Mouse (Mus musculus) adrenal gland, adult 8-10 months (tissue): Measurements from ENCODE around the gene Hist1h3d. TPM values are rescaled to one million over a fixed set of nuclear protein-coding genes. Genes with fewer than 3 reads are reported as not detected.
A peak's percentile ranks its signal among the peaks of the same experiment; 100 is the strongest.
"Not testable (repeated sequence)": the region's sequence is repeated elsewhere in the genome, so short reads cannot be mapped to it uniquely, and the experiment has no call there.

ENCODE experiments used
- DNase-seq: peaks from one replicate; pipeline ENCODE4 v3.0.0; 2022
- total RNA-seq, 4 experiments: library from RNA; stranded (reverse); gene quantifications; 2 replicates each; pipeline ENCODE4 v1.2.4; 2022

Hist1h3d gene
- total RNA-seq = 1 to 10 TPM; 2.9 to 4.8 (median 3.3) TPM

DNA sequence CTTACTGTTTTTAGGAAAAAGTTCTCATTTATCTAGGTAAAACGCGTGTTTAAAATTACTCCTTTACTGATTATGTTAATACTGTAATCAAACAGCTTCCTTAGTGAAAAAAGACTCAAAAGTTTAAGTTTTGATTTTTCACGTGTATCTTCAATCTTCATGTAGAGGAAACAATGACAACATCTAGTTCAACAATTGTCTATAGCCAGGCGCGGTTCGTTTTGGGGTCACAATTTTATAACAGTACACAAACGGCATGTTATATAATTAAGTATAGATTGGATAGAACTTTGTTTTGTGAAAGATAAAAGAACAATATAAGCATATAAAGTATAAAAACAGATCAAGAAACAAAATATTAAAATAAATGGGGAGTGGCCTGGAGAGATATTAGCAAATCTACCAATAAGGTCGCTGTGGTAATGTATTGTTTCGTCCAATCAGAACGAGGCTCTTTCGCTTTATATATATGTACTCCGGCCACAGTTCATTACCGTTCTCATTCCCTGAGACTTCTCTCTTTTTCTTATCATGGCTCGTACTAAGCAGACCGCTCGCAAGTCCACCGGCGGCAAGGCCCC is at the start of gene Hist1h3d:
Gene Hist1h3d (plus strand): TSS at position 493 of the 581 bp plus-strand sequence.
- DNase-seq = no peak

DNA sequence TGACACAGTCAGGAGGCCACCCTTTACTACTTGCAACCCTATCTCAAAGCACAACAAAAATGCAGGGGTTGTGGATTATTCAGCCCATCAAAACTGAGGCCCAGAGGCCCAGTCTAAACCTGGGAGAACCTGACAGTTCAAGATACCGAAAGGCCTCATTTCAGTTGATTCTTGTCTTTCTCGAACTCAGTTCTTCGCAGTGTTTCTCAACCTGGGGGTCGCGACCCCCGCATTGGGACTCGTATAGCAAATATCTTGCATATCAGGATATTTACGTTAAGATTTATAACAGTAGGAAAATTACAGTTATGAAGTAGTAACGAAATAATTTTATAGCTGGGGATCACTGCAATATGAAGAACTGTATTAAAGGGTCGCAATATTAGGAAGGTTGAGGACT is 49.7 kb upstream of the Hist1h3d start:
- no peak for DNase-seq

DNA sequence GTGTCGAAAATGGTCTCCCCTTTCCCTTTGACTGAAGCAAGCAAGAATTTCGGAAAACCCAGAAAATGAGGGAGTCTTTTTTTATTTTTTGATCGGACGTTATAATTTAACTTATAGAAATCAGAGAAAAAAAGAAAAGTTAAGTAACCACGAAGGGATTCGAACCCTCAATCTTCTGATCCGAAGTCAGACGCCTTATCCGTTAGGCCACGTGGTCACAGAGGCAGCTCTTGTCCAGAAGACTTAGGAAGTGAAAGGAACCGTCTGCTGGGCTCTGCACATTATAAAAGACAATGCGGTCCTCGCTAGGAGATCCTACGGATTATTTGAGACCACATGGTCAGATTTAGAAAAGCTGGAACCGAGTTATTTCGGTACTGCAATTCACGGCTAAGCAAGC is 49.3 kb upstream of the Hist1h3d start:
- DNase-seq = peak; percentile 88

DNA sequence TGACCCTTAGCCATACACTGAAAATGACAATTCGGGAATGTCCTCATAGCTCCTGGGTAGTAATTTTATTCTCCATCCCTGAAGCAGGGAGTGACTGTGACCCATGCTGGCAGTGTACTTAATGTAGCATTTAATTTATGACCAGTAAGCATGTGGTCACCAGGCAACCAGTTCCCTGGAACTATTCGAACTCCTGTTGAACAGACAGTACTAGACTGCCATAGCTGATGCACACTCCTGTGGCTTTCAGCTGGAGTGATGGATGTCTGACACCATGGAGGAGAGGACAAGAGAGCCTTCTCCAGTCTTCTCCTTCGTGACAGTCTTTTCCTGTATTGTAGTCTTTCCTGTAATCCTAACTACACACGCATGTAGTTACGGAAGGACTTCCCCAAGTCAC is 46.6 kb upstream of the Hist1h3d start:
- no peak for DNase-seq

DNA sequence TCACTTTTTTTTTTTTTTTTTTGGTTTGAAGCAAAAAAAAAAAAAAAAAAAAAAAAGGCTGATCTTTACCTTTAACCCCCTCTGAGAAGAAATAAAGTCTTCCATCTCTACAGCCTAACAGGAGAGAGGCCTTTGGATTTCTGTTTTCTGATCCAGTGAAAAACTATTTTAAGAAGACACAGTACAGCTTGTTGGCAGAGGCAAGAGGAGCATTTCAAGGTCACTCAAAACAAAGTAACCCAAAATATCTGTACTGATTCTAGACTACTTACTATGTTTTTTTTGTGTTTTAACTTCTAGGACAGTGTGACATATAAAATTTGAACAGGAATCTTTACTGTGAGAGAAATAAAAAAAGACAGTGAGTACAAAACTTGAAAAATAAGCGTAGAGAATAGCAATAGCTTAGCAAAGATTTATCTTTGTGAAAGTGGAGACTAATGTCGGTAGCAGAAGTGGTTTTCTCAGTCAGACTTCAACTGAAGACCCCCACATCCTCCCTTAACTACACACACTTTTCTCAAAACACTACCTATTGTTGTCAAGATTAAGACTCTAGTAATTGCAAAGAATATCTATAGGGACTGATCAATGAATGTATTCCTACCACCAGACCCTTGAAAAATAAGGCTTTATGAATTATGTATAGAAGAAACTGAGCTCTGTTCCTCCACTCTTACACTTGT is 45.9 kb upstream of the Hist1h3d start:
- DNase-seq = no peak

DNA sequence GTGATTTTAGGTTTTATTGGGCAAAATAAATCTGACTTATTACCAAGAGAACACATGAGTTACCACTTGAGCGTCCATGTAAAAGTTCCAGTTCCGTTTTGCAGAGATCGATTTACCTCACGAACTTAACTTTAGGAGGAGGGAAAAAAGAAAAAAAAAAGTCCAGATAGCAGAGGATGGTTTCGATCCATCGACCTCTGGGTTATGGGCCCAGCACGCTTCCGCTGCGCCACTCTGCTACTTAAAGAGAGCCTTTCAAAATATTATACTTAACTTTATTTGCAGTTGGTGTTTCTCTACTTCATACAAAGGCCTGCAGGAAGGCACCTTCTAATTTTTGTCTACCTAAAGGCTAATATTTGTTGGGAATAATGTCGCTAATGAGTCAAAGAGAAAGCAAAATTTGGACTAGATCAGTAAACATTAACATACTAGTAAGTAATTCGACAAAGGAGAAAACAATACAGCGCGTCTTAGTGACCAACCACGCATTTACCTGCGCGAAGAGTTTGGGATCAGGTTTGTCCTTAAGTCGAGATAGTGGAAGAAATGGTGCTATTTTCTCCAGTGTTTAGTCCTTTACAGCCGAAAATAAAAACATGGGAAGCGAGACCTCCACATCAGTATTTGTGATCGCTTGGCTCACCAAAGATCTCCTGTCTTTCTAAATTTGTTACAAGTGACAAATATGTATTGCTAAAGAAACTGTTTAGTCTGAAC is 45.2 kb upstream of the Hist1h3d start:
- DNase-seq = peak; percentile 52

DNA sequence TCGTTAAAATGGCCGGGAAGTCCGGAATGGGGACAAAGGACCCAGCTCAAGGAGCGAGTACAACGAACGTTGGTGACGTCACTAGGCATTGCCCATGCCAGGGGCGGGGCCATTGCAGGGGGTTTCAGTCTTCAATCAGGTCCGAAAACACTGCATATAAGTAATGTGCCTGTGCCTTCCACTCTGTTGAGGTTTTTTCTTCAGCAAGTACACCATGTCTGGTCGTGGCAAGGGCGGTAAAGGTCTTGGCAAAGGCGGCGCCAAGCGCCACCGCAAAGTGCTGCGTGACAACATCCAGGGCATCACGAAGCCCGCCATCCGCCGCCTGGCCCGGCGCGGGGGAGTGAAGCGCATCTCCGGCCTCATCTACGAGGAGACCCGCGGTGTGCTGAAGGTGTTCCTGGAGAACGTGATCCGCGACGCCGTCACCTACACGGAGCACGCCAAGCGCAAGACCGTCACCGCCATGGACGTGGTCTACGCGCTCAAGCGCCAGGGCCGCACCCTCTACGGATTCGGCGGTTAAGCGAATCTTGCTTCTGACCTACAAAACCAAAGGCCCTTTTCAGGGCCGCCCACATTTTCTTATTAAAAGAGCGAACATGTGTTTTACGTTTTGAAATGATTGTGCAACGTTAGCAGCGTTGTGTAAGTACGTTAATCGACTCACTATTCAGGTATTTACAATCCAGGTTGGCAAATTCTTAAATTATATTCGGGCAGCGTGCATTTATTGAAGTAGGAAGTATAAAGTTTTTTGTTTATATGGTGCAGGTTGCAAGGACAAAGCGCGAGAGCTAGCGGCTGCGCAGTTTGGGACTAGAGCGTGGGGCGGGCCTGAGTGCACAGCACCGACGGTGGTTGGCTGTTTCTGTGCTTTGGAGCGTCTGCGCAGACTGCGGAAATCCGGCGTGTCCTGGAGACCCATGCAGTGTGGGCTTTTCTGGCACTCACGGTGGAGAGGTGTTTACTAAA is 44.4 kb upstream of the Hist1h3d start, which contains the start of gene Hist1h4h:
Gene Hist1h4h (plus strand): TSS at position 150 of the 975 bp plus-strand sequence.
- peak; percentile 97 for DNase-seq

DNA sequence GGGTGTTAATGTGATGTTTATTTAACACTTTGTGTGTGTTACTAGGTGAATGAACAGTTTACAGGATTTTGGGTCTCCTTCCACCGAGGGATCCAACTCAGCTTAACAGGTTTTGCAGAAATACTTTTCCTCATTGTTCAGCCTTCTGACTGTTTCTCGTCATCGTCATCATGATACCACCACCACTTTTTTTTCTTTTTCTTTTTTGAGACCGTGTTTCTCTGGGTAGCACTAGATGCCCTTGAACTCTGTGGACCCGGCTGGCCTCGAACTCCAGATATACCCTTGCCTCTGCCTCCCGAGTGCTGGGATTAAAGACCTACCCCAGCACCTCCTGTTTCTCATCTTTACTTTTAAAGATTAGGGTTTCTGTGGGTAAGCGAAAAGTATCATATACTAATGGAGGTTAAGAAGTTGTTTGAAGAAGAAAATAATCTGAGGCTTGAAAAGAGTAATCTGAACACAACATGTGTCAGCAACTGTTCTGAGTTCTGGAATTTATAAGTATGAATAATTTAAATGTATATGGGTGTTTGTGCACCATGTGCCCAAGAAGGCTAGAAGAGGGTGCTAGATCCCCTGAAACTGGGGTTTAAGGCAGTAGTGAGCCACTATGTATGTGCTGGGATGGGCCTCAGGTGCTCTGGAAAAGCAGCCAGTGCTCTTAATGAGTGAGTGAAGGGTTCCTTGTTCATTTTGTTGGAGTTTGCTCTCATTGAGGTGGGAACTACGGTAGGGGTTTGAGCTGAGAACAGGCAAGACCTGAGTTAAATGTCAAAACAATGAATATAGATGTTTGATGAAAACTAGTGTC is 43.1 kb upstream of the Hist1h3d start:
- no peak for DNase-seq

DNA sequence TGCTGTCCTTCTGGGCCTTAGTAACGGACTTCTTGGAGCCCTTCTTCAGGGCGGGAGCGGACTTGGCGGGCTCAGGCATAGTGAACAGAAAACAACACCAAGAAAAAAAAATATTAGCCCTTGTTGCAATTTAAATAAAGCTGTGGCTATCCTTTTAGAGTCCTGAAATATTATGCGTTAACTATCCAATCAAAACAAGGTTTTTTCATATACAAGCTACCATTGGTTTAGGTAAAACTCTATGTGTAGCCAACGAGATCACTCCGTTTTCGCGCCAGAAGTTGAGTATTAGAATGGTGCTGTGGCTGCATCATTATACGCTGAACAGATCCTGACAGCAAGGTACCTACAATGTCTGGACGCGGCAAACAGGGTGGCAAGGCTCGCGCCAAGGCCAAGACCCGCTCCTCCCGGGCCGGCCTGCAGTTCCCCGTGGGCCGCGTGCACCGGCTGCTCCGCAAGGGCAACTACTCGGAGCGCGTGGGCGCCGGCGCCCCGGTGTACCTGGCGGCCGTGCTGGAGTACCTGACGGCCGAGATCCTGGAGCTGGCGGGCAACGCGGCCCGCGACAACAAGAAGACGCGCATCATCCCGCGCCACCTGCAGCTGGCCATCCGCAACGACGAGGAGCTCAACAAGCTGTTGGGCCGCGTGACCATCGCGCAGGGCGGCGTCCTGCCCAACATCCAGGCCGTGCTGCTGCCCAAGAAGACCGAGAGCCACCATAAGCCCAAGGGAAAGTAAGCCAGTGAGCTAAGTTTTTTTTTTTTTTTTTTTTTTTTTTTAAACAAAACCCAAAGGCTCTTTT is 41.8 kb upstream of the Hist1h3d start, which contains the start of gene Hist1h2af:
Gene Hist1h2af (plus strand): TSS at position 347 of the 808 bp plus-strand sequence.
- DNase-seq = peak; percentile 59

DNA sequence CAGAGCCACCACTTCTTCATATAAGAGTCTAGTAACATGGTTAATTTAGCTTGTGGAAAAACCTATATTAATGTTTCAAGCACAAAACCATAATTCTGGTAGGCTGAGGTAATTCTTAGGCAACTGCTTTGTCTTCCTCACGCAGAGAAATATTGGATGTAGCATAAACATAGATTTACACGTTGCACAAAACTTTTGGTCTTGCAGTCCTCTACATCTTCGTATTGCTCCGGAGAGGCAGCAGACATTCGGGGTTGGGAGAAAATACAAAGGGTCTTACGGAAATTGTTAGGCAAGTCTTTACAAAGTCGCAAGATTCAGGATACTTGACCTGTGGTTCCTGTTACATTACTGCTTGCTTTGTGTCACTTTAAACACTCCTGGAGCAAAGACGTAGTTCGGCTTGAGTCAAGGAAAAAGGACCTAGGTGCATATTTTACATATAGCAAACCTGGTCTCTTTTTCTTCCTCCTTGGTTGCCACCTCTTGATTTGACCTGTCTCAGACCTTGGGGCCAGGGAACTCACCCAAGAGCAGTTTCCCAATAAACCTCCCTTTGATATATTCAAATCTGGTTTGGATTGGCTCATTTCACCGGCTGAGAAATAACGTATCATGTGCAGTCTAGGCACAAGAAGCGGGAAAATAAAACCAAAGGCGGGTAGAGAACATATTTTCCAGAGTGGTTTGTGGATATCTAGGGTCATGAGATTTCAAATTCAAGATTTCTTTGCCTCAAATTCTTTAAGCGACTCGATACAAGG is 41.0 kb upstream of the Hist1h3d start:
- no peak for DNase-seq

DNA sequence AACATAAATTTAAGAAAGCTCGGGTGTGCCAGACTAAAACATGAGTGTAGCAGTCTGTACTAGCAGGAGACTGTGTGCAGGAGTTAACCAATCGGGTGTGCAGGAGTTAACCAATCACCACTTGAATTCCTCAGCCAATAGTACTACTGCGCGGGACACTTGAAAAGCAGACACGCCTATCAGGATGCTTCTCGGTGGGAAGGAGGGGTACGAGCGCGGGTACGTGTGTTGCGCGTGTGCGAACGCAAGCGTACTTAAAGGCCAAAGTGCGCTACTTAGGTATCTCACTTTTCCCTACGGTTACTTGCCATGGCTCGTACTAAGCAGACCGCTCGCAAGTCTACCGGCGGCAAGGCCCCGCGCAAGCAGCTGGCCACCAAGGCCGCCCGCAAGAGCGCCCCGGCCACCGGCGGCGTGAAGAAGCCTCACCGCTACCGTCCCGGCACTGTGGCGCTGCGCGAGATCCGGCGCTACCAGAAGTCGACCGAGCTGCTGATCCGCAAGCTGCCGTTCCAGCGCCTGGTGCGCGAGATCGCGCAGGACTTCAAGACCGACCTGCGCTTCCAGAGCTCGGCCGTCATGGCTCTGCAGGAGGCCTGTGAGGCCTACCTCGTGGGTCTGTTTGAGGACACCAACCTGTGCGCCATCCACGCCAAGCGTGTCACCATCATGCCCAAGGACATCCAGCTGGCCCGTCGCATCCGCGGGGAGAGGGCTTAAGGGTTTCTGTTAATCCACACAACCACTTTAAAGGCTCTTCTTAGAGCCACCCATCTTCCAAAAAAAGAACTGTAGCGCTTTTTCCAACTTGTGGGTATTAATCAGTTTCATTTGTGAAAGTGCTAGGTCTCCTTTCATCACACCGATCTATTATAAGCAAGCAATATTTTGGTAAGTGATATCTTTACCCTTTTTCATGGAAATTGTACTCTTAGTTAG is 40.2 kb upstream of the Hist1h3d start, which contains the start of gene Hist1h3g:
Gene Hist1h3g (plus strand): TSS at position 286 of the 939 bp plus-strand sequence.
- peak; percentile 86 for DNase-seq

DNA sequence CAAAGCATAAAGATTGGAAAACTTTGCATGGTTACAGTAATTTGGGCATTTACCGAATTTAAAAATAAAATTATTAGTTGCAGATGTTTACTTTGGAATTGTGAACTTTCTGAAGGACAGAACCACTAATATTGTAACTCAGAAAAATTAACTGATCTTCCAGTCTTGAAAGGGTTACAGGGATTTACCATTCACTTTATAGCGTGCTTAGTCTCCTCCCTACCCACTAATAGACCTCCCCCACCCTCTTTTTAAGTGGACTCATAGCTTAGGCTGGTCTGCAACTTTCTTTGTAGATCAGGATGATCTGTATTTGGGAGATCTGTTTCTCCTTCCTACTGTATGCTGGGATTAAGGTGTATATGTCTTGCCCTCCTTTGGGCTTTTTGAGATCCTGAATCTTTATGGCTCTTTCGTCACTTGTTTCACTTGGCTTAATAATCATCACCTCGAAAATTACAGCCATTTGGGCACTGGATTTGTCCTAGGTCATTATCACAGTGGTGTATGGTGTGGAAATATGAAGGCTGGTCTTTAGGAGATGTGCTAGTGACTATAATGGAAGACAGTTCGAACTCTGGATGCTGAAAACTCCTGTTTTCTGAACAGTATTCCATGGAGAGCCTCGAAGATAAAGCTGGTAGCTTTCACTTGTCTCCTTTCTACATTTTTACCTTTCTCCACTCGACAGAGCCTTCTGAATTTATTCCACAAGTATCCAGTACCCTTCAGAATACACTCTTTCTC is 39.3 kb upstream of the Hist1h3d start:
- DNase-seq = no peak

DNA sequence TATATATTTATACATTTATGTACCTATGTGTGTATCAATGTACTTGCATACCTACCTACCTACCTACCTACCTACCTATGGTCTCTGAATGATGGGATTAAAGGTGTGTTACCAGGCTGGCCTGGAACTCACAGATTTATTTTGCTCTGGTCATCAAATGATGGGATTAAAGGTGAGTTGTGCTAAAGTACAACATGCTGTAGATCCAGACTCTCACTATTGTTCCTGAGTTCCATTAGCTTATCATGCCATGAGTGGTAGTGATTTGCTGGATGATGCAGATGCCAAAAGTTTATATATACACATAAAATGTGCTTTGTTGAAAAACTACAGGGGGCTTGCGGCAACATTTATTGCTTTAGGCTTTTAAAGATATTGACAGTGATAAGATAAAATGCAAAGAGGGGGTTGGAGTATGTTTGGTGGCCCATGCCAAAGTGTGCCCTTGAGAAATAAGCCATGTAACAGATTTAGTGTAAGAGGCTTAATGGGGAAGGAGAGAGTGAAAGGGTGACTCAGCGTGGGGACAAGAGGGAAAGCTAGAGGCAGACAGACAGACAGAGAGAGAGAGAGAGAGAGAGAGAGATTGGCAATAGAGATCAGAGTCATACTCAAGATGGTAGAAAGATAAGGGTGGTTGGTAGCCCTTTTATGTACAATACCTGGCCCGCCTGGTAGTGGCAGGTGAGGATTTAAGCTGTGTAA is 38.4 kb upstream of the Hist1h3d start:
- no peak for DNase-seq

DNA sequence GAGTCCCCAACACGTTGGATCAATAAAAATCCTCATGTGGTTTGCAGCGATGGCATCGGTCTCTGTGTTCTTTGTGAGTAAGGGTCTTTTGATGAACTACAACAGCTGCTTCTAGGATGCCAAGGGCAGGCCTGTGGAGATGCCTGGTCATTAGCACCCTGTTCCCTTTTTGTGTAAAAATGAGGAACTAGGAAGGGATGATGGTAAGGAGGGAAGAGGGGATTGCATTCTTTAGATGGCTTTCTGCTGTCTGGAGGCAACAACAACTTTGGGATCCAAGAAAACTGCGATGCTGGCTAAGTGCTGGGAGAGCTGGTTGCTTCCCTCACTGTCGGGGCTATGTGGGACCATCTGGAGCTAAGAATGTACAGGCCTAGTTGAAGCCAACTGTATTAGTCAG is 37.3 kb upstream of the Hist1h3d start:
- no peak for DNase-seq

DNA sequence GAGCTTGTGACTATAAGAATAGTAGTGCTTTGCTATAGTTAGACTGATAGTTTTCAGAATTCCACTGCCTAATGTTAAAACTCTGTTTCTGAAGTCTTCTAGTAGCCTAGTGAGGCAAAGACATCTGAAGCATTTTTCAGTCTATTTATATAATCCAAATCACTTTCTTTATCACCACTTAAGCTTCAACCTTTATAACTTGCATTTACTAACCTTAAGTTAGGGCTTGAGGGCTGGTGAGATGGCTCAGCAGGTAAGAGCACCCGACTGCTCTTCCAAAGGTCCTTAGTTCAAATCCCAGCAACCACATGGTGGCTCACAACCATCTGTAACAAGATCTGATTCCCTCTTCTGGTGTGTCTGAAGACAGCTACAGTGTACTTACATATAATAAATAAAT is 35.7 kb upstream of the Hist1h3d start:
- not testable (repeated sequence) for DNase-seq

DNA sequence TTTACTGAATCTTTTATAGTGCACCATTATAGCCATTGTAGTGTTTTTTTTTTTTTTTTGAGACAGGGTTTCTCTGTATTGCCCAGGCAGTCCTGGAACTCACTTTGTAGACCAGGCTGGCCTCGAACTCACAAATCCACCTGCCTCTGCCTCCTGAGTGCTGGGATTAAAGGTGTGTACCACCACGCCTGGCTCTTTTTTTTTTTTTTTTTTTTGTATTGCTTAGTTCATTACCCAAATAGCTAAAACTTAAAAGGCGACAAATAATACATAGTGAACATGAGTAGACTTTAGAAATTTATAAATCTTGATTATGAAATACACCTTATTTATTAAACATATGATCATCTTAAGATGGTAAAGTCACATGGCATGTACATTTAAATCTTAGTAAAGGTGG is 34.1 kb upstream of the Hist1h3d start:
- DNase-seq = no peak
